Mouse (Mus musculus) brain, embryonic 18.5 days (tissue): Measurements from ENCODE around the gene Rrp12.
A peak's percentile ranks its signal among the peaks of the same experiment; 100 is the strongest.
"Not testable (repeated sequence)": the region's sequence is repeated elsewhere in the genome, so short reads cannot be mapped to it uniquely, and the experiment has no call there.

ENCODE experiments used
- DNase-seq: peaks from one replicate; pipeline ENCODE4 v3.0.0-alpha.2; 2012; ENCODE audit warnings: low read depth, low spot score

Rrp12 gene

GRCm38 (mm10) chr19:41895460-41896318, at the start of gene Rrp12:
Gene Rrp12, minus strand, starts transcription at chr19:41896173.
- peak; percentile 81 for DNase-seq

- no peak for DNase-seq
Measured at GRCm38 (mm10) chr19:41943841-41944240, 47.9 kb upstream of the Rrp12 start.

- DNase-seq, result no peak
Measured at GRCm38 (mm10) chr19:41938539-41938938, 42.6 kb upstream of the Rrp12 start.

- DNase-seq, result no peak
Measured at GRCm38 (mm10) chr19:41935921-41936320, 39.9 kb upstream of the Rrp12 start.

GRCm38 (mm10) chr19:41934124-41934523, 38.2 kb upstream of the Rrp12 start:
- DNase-seq, result no peak

- DNase-seq, result peak; percentile 98
Measured at GRCm38 (mm10) chr19:41933179-41934086, 37.5 kb upstream of the Rrp12 start, which contains the start of the genes Exosc1 and Zdhhc16. Gene Exosc1, minus strand, starts transcription at chr19:41933423. Gene Zdhhc16, plus strand, starts transcription at chr19:41933480.

- DNase-seq, result no peak
Measured at GRCm38 (mm10) chr19:41932686-41933085, 36.7 kb upstream of the Rrp12 start.

GRCm38 (mm10) chr19:41920412-41921067, 24.6 kb upstream of the Rrp12 start:
- DNase-seq, result no peak

- DNase-seq, result no peak
Measured at GRCm38 (mm10) chr19:41919471-41919870, 23.5 kb upstream of the Rrp12 start.

GRCm38 (mm10) chr19:41916853-41917252, 20.9 kb upstream of the Rrp12 start:
- no peak for DNase-seq

GRCm38 (mm10) chr19:41915294-41915693, 19.3 kb upstream of the Rrp12 start:
- DNase-seq, result no peak

GRCm38 (mm10) chr19:41914592-41914882, 18.6 kb upstream of the Rrp12 start:
- not testable (repeated sequence) for DNase-seq

GRCm38 (mm10) chr19:41913774-41914591, 18.0 kb upstream of the Rrp12 start:
- DNase-seq, result no peak

GRCm38 (mm10) chr19:41912121-41913080, 16.4 kb upstream of the Rrp12 start:
- no peak for DNase-seq

- DNase-seq, result peak; percentile 98
Measured at GRCm38 (mm10) chr19:41911178-41912073, 15.5 kb upstream of the Rrp12 start, which contains the start of gene Pgam1. Gene Pgam1, plus strand, starts transcription at chr19:41911923.

GRCm38 (mm10) chr19:41910396-41910795, 14.4 kb upstream of the Rrp12 start:
- DNase-seq, result no peak

GRCm38 (mm10) chr19:41908736-41909135, 12.8 kb upstream of the Rrp12 start:
- DNase-seq, result no peak

- DNase-seq, result no peak
Measured at GRCm38 (mm10) chr19:41907079-41907760, 11.2 kb upstream of the Rrp12 start.
